Mouse (Mus musculus) testis, adult 2 months (tissue): ENCODE measurements around the gene Hspbp1. TPM values are rescaled to one million over a fixed set of nuclear protein-coding genes. Genes with fewer than 3 reads are reported as not detected.

Experiments used
- H3K27ac ChIP-seq: fragments of 200-500 bp; 2 replicates; pipeline ENCODE4 v1.5.1; 2012; ENCODE audit warnings: low read depth, low read length; ENCODE audit not compliant: control insufficient read depth, insufficient read depth
- H3K27me3 ChIP-seq: fragments of 200-500 bp; 2 replicates; pipeline ENCODE4 v1.6.1; 2012; ENCODE audit warnings: mild to moderate bottlenecking, low read length, moderate library complexity; ENCODE audit not compliant: control insufficient read depth, insufficient read depth
- H3K36me3 ChIP-seq: fragments of 200-500 bp; 2 replicates; pipeline ENCODE4 v1.6.1; 2012; ENCODE audit warnings: mild to moderate bottlenecking, low read length; ENCODE audit not compliant: control insufficient read depth, insufficient read depth
- H3K4me1 ChIP-seq: fragments of 200-500 bp; 2 replicates; pipeline ENCODE4 v1.6.1; 2012; ENCODE audit warnings: low read length; ENCODE audit not compliant: control insufficient read depth, insufficient read depth
- H3K4me3 ChIP-seq: fragments of 200-500 bp; 2 replicates; pipeline ENCODE4 v1.5.1; 2012; ENCODE audit warnings: low read depth, mild to moderate bottlenecking, low read length, moderate library complexity, mixed read lengths; ENCODE audit not compliant: control insufficient read depth
- CTCF ChIP-seq: fragments of 200-500 bp; IDR thresholded peaks from 2 replicates; pipeline ENCODE4 v1.5.1; 2012; ENCODE audit warnings: low read depth, mild to moderate bottlenecking, inconsistent platforms, low read length, moderate library complexity; ENCODE audit not compliant: control insufficient read depth, insufficient read depth, insufficient replicate concordance
- POLR2A ChIP-seq: fragments of 200-500 bp; IDR thresholded peaks from 2 replicates; pipeline ENCODE4 v1.6.1; 2012; ENCODE audit warnings: low read depth, mild to moderate bottlenecking, inconsistent platforms, low read length, moderate library complexity; ENCODE audit not compliant: control insufficient read depth
- polyA plus RNA-seq: library from polyadenylated mRNA; depleted of rRNA; stranded (reverse); fragments of >200 nt; gene quantifications from 2 replicates; pipeline ENCODE4 v1.2.3, GENCODE M21; 2012

Gene Hspbp1
- polyA plus RNA-seq, 1 experiment: 64.3 TPM

DNA sequence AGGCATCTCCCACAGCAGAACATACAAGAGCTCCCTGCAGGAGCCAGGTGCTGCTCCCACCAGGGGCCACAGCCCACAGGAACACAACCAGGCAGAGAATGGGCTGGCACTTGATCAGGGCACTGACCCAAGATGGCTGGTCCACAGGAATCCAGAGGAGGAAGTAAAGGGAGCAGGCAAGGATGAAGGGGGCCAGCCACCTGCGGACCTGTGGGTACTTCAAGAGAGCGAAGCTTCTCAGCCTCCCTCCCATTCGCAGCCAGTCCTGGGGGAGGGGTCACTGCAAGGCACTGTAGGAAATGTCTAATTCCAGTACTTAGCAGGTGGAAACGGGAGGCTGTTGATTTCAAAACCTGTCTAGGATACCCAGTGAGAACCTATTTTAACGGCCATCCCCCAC, 55.3 kb downstream of the Hspbp1 start:
- no peaks in the 10 kb centered on the region for H3K27me3 ChIP-seq
- H3K36me3 ChIP-seq: no peaks in the 10 kb centered on the region; the same call in none of the 2 replicates
- H3K4me3 ChIP-seq: peak overlapping the region; percentile 43
- TF ChIP-seq CTCF (no peak), POLR2A (no peak)
- peak overlapping the region; percentile 16; the same call in 1 of the 2 replicates for H3K27ac ChIP-seq
- no peaks in the 10 kb centered on the region for H3K4me1 ChIP-seq

- Histone ChIP-seq H3K36me3 (no peaks in the 10 kb centered on the region; the same call in 1 of the 2 replicates), H3K27me3 (no peaks in the 10 kb centered on the region), H3K4me1 (no peaks in the 10 kb centered on the region), H3K4me3 (no peak overlapping the region), H3K27ac (no peak overlapping the region)
- no peak for TF ChIP-seq CTCF
- no peak for TF ChIP-seq POLR2A
Observed at GRCm38 (mm10) chr7:4625928-4626327, 58.9 kb downstream of the Hspbp1 start.

DNA sequence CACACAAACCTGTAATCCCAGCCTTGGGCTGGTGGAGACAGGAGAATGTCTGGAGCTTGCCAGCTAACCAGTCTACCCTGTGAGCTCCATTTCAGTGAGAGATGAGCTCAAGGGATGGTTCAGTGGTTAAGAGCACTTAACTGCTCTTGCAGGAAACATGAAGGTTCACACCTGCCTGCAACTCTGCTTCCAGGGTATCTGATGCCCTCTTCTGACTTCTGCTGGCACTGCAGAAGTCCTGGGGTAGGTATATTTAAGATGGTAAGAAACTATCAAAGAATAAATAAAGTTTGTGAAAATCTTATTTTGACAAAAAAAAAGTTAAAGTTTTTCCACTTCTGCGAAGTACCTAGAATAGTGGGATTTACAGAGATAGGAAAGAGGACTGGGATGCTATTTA, 60.5 kb downstream of the Hspbp1 start:
- TF ChIP-seq CTCF (no peak), POLR2A (no peak)
- H3K4me3 ChIP-seq: no peak overlapping the region

GRCm38 (mm10) chr7:4623544-4624189, 61.2 kb downstream of the Hspbp1 start:
- no peak overlapping the region for H3K4me3 ChIP-seq
- TF ChIP-seq CTCF (no peak), POLR2A (no peak)
- H3K27me3 ChIP-seq: no peaks in the 10 kb centered on the region
- H3K36me3 ChIP-seq: no peaks in the 10 kb centered on the region
- H3K27ac ChIP-seq: no peak overlapping the region
- no peaks in the 10 kb centered on the region for H3K4me1 ChIP-seq

More for the DNA sequence above, 60.5 kb downstream of the Hspbp1 start:
- no peak overlapping the region for H3K27ac ChIP-seq
- no peaks in the 10 kb centered on the region for H3K27me3 ChIP-seq
- H3K36me3 ChIP-seq: no peaks in the 10 kb centered on the region; the same call in 1 of the 2 replicates
- H3K4me1 ChIP-seq: no peaks in the 10 kb centered on the region

GRCm38 (mm10) chr7:4619979-4620378, 64.9 kb downstream of the Hspbp1 start:
- H3K4me1 ChIP-seq: no peaks in the 10 kb centered on the region
- H3K4me3 ChIP-seq: no peak overlapping the region
- no peaks in the 10 kb centered on the region for H3K27me3 ChIP-seq
- H3K27ac ChIP-seq: no peak overlapping the region
- H3K36me3 ChIP-seq: no peaks in the 10 kb centered on the region
- TF ChIP-seq POLR2A: no peak
- no peak for TF ChIP-seq CTCF

GRCm38 (mm10) chr7:4613740-4614403, 71.0 kb downstream of the Hspbp1 start:
- no peaks in the 10 kb centered on the region for H3K36me3 ChIP-seq
- H3K4me3 ChIP-seq: no peak overlapping the region
- no peak for TF ChIP-seq POLR2A
- no peak for TF ChIP-seq CTCF
- no peak overlapping the region for H3K27ac ChIP-seq
- no peaks in the 10 kb centered on the region for H3K27me3 ChIP-seq
- H3K4me1 ChIP-seq: peaks cover 14% of the 10 kb centered on the region

- H3K4me1 ChIP-seq: peaks cover 14% of the 10 kb centered on the region
- no peak overlapping the region for H3K27ac ChIP-seq
- no peak overlapping the region for H3K4me3 ChIP-seq
- no peaks in the 10 kb centered on the region for H3K27me3 ChIP-seq
- no peak for TF ChIP-seq POLR2A
- no peak for TF ChIP-seq CTCF
- no peaks in the 10 kb centered on the region for H3K36me3 ChIP-seq
Observed at GRCm38 (mm10) chr7:4612956-4613355, 71.9 kb downstream of the Hspbp1 start.

DNA sequence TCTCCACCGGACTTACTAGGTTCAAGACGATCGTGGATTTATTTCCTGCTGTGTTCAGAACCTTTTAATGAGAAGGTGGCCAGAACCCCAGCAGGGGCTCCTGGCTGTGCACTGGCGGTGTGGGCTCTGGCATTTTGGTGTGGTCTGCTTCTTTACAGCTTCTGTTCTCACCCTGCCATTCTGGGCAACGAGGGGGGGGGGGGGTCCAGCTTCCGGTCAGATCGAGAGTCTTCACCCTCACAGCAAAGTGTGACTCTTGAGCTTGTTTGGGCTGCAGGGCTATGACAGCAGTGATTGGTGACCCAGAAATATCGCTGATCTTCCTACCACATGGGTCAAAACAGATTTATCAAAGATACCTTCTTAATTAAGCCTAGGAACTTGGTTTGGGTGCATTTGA, 72.5 kb downstream of the Hspbp1 start:
- H3K27ac ChIP-seq: no peak overlapping the region
- TF ChIP-seq POLR2A: no peak
- TF ChIP-seq CTCF: no peak
- H3K27me3 ChIP-seq: no peaks in the 10 kb centered on the region

More for the DNA sequence above, 72.5 kb downstream of the Hspbp1 start:
- Histone ChIP-seq H3K4me3 (no peak overlapping the region), H3K4me1 (peaks cover 14% of the 10 kb centered on the region), H3K36me3 (no peaks in the 10 kb centered on the region)
